Mouse (Mus musculus) limb, embryonic 14.5 days (tissue): ENCODE measurements around the gene Zfp536. TPM values are rescaled to one million over a fixed set of nuclear protein-coding genes. Genes with fewer than 3 reads are reported as not detected.

Source experiments
- ATAC-seq: fragments of 200-750 bp; cut with Nextera tagmentation; 2 replicates; pipeline ENCODE4 v1.8.0; 2017; ENCODE audit warnings: low read depth, moderate number of reproducible peaks, moderate TSS enrichment; ENCODE audit not compliant: low FRiP score
- DNase-seq: peaks from one replicate; pipeline ENCODE4 v3.0.0-alpha.2; 2015; ENCODE audit warnings: low spot score
- H3K27ac ChIP-seq: fragments of 300-500 bp; sonication (generic); replicated peaks from 2 replicates; pipeline ENCODE4 v1.5.1; 2014; ENCODE audit warnings: low read depth, mild to moderate bottlenecking, low read length, moderate library complexity, mixed read lengths
- H3K27me3 ChIP-seq: fragments of 300-500 bp; sonication (generic); 2 replicates; pipeline ENCODE4 v1.6.1; 2014; ENCODE audit warnings: low read length, mixed read lengths; ENCODE audit not compliant: control insufficient read depth, insufficient read depth
- H3K36me3 ChIP-seq: fragments of 300-500 bp; sonication (generic); 2 replicates; pipeline ENCODE4 v1.6.1; 2014; ENCODE audit warnings: mild to moderate bottlenecking, low read length, moderate library complexity, mixed read lengths; ENCODE audit not compliant: control insufficient read depth, insufficient read depth
- H3K4me1 ChIP-seq: fragments of 300-500 bp; sonication (generic); 2 replicates; pipeline ENCODE4 v1.6.1; 2014; ENCODE audit warnings: antibody characterized with exemption, low read length, mixed read lengths; ENCODE audit not compliant: control insufficient read depth, insufficient read depth
- H3K4me2 ChIP-seq: fragments of 300-500 bp; sonication (generic); replicated peaks from 2 replicates; pipeline ENCODE4 v1.6.1; 2014; ENCODE audit warnings: low read depth, mild to moderate bottlenecking, low read length, moderate library complexity; ENCODE audit not compliant: severe bottlenecking
- H3K4me3 ChIP-seq: fragments of 300-500 bp; sonication (generic); replicated peaks from 2 replicates; pipeline ENCODE4 v1.5.1; 2014; ENCODE audit warnings: low read length
- H3K9ac ChIP-seq: fragments of 300-500 bp; sonication (generic); 2 replicates; pipeline ENCODE4 v1.6.1; 2014; ENCODE audit warnings: mild to moderate bottlenecking, low read depth, low read length, moderate library complexity; ENCODE audit not compliant: severe bottlenecking
- H3K9me3 ChIP-seq: fragments of 300-500 bp; sonication (generic); 2 replicates; pipeline ENCODE4 v1.6.1; 2016; ENCODE audit warnings: low read length; ENCODE audit not compliant: control insufficient read depth
- POLR2A ChIP-seq: fragments of 200-500 bp; IDR thresholded peaks from 2 replicates; pipeline ENCODE4 v1.8.0; 2012; ENCODE audit warnings: inconsistent platforms, mild to moderate bottlenecking, moderate library complexity, borderline replicate concordance; ENCODE audit not compliant: insufficient read depth, insufficient read length; ENCODE audit errors: extremely low read depth
- WGBS: fragments of 180-500 bp; shearing (Covaris S2); extraction: QIAGEN DNeasy Blood & Tissue Kit; methylation state at CpG from one replicate; pipeline ENCODE4 v1.1.7; 2014; 5-methylcytosine and 5-hydroxymethylcytosine counted together
- polyA plus RNA-seq, 2 experiments: library from polyadenylated mRNA; depleted of rRNA in 1 of 2; stranded (reverse) in 1 of 2; unstranded in 1 of 2; fragments of >200 nt; fragmentation: Nextera tagmentation in 1 of 2; extraction: Ambion mirVana in 1 of 2; gene quantifications; 2 replicates each; pipeline versions ENCODE4 v1.2.1 to v1.2.3; 2012 to 2014

Zfp536 gene
- polyA plus RNA-seq, 2 experiments, result 3.8 to 6.5 TPM

- Histone ChIP-seq H3K9ac (no peak overlapping the region), H3K9me3 (no peaks in the 10 kb centered on the region), H3K27ac (no peak overlapping the region), H3K36me3 (no peaks in the 10 kb centered on the region), H3K4me2 (no peak overlapping the region), H3K27me3 (no peaks in the 10 kb centered on the region), H3K4me3 (no peak overlapping the region), H3K4me1 (no peaks in the 10 kb centered on the region)
- DNase-seq (no peak), ATAC-seq (no peak)
- WGBS, result 53% methylated on average over 3 of the region's 3 CpGs
- TF ChIP-seq POLR2A, result no peak
Measured at GRCm38 (mm10) chr7:37552384-37552783, 221.1 kb downstream of the Zfp536 start.

- H3K9me3 ChIP-seq, result no peaks in the 10 kb centered on the region
- H3K36me3 ChIP-seq, result no peaks in the 10 kb centered on the region
- no peak overlapping the region for H3K4me2 ChIP-seq
- no peak overlapping the region for H3K4me3 ChIP-seq
- DNase-seq (no peak), ATAC-seq (no peak)
- H3K9ac ChIP-seq, result no peak overlapping the region
- WGBS, result 64% methylated on average over 15 of the region's 15 CpGs
- H3K27me3 ChIP-seq, result no peaks in the 10 kb centered on the region
- no peak for TF ChIP-seq POLR2A
- no peaks in the 10 kb centered on the region for H3K4me1 ChIP-seq
- no peak overlapping the region for H3K27ac ChIP-seq
Measured at GRCm38 (mm10) chr7:37548805-37549204, 224.6 kb downstream of the Zfp536 start.

- Histone ChIP-seq H3K9ac (no peak overlapping the region), H3K36me3 (no peaks in the 10 kb centered on the region), H3K27me3 (no peaks in the 10 kb centered on the region), H3K27ac (no peak overlapping the region), H3K4me3 (no peak overlapping the region), H3K4me2 (no peak overlapping the region), H3K9me3 (no peaks in the 10 kb centered on the region), H3K4me1 (no peaks in the 10 kb centered on the region)
- DNase-seq, result no peak
- TF ChIP-seq POLR2A, result no peak
- no peak for ATAC-seq
- 27% methylated on average over 6 of the region's 6 CpGs for WGBS
Measured at GRCm38 (mm10) chr7:37544011-37544410, 229.4 kb downstream of the Zfp536 start.

GRCm38 (mm10) chr7:37542951-37543350, 230.5 kb downstream of the Zfp536 start:
- 86% methylated on average over 7 of the region's 7 CpGs for WGBS

GRCm38 (mm10) chr7:37531166-37531565, 242.3 kb downstream of the Zfp536 start:
- no peak overlapping the region for H3K27ac ChIP-seq
- H3K4me3 ChIP-seq, result no peak overlapping the region
- ATAC-seq (no peak), DNase-seq (no peak)
- no peaks in the 10 kb centered on the region for H3K36me3 ChIP-seq
- H3K4me2 ChIP-seq, result no peak overlapping the region
- no peak overlapping the region for H3K9ac ChIP-seq
- H3K9me3 ChIP-seq, result no peaks in the 10 kb centered on the region
- 89% methylated on average over 2 of the region's 2 CpGs for WGBS
- no peaks in the 10 kb centered on the region for H3K4me1 ChIP-seq
- H3K27me3 ChIP-seq, result no peaks in the 10 kb centered on the region
- no peak for TF ChIP-seq POLR2A

More at GRCm38 (mm10) chr7:37542951-37543350, 230.5 kb downstream of the Zfp536 start:
- Histone ChIP-seq H3K27me3 (no peaks in the 10 kb centered on the region), H3K36me3 (no peaks in the 10 kb centered on the region), H3K4me1 (no peaks in the 10 kb centered on the region), H3K27ac (no peak overlapping the region), H3K9ac (no peak overlapping the region), H3K4me2 (no peak overlapping the region), H3K4me3 (no peak overlapping the region), H3K9me3 (no peaks in the 10 kb centered on the region)
- TF ChIP-seq POLR2A, result no peak
- DNase-seq (no peak), ATAC-seq (no peak)

- Histone ChIP-seq H3K9ac (no peak overlapping the region), H3K4me3 (no peak overlapping the region), H3K27me3 (no peaks in the 10 kb centered on the region), H3K36me3 (no peaks in the 10 kb centered on the region), H3K9me3 (no peaks in the 10 kb centered on the region), H3K27ac (no peak overlapping the region), H3K4me2 (no peak overlapping the region), H3K4me1 (no peaks in the 10 kb centered on the region)
- no peak for ATAC-seq
- 81% methylated on average over 9 of the region's 9 CpGs for WGBS
- TF ChIP-seq POLR2A, result no peak
- DNase-seq, result no peak
Measured at GRCm38 (mm10) chr7:37528311-37528710, 245.1 kb downstream of the Zfp536 start.
